Mouse (Mus musculus): Measurements from ENCODE around the gene Tmem212. TPM values are rescaled to one million over a fixed set of nuclear protein-coding genes. Genes with fewer than 3 reads are reported as not detected.

Tmem212 gene
- polyA plus RNA-seq, 1 experiment from 2014 or later: 0.12 TPM

GRCm38 (mm10) chr3:27854431-27855180 lies 41.6 kb downstream of the Tmem212 start:
- no peak for DNase-seq (ENCODE audit: low read depth, low spot score)
- no peaks in the 10 kb centered on the region for H3K27me3 ChIP-seq
- POLR2A ChIA-PET: no interaction called here
- CTCF ChIA-PET: interaction anchor here (0.8 to 1.3 kb wide), 2 partner anchors 12 to 153 kb away, joined by 3 read pairs; no protein-coding TSS in a partner anchor
- in situ Hi-C loops (cut with MboI; ENCODE audit: low pct_unique_long_range_greater_than_20kb): no loop called here
- no peak for TF ChIP-seq CTCF (IDR thresholded peaks at IDR 0.05)
- no peak for ATAC-seq

- ATAC-seq (no peak), DNase-seq (ENCODE audit: low read depth, low spot score) (no peak)
- ChIA-PET CTCF (interaction anchor here (1.0 to 1.4 kb wide), 2 partner anchors 8 to 11 kb away, joined by 3 to 6 read pairs; no protein-coding TSS in a partner anchor), POLR2A (no interaction called here)
- in situ Hi-C loops (cut with MboI; ENCODE audit: low pct_unique_long_range_greater_than_20kb): no loop called here
- H3K27me3 ChIP-seq: no peaks in the 10 kb centered on the region
- no peak for TF ChIP-seq CTCF (IDR thresholded peaks at IDR 0.05)
These were observed 52.9 kb downstream of the Tmem212 start for GRCm38 (mm10) chr3:27843266-27843665.

- no peak for TF ChIP-seq CTCF (IDR thresholded peaks at IDR 0.05)
- no peaks in the 10 kb centered on the region for H3K27me3 ChIP-seq
- DNase-seq (ENCODE audit: low read depth, low spot score): no peak
- CTCF ChIA-PET: interaction anchor here (0.8 to 1.4 kb wide), 3 partner anchors 8 to 12 kb away, joined by 3 read pairs; no protein-coding TSS in a partner anchor
- in situ Hi-C loops (cut with MboI; ENCODE audit: low pct_unique_long_range_greater_than_20kb): no loop called here
- POLR2A ChIA-PET: no interaction called here
- no peak for ATAC-seq
These were observed 53.3 kb downstream of the Tmem212 start for GRCm38 (mm10) chr3:27842856-27843255.

- ATAC-seq: no peak
- DNase-seq (ENCODE audit: low read depth, low spot score): no peak
- in situ Hi-C loops (cut with MboI; ENCODE audit: low pct_unique_long_range_greater_than_20kb): no loop called here
- H3K27me3 ChIP-seq: no peaks in the 10 kb centered on the region
- POLR2A ChIA-PET: interaction anchor here (0.9 kb wide), 2 partner anchors 10 to 14 kb away, joined by 3 to 4 read pairs; no protein-coding TSS in a partner anchor
- CTCF ChIA-PET: no interaction called here
- TF ChIP-seq CTCF (IDR thresholded peaks at IDR 0.05): no peak
These were observed 55.9 kb downstream of the Tmem212 start for GRCm38 (mm10) chr3:27840311-27840710.

- POLR2A ChIA-PET: interaction anchor here (0.9 kb wide), 1 partner anchor 13 kb away, joined by 4 read pairs; no protein-coding TSS in a partner anchor
- TF ChIP-seq CTCF (IDR thresholded peaks at IDR 0.05): no peak
These were observed 56.4 kb downstream of the Tmem212 start for GRCm38 (mm10) chr3:27839795-27840194.

GRCm38 (mm10) chr3:27839231-27839630 lies 56.9 kb downstream of the Tmem212 start:
- TF ChIP-seq CTCF (IDR thresholded peaks at IDR 0.05): no peak
- POLR2A ChIA-PET: no interaction called here
- ATAC-seq: no peak
- in situ Hi-C loops (cut with MboI; ENCODE audit: low pct_unique_long_range_greater_than_20kb): no loop called here
- no peak for DNase-seq (ENCODE audit: low read depth, low spot score)
- H3K27me3 ChIP-seq: no peaks in the 10 kb centered on the region
- CTCF ChIA-PET: no interaction called here

More at GRCm38 (mm10) chr3:27839795-27840194, 56.4 kb downstream of the Tmem212 start:
- in situ Hi-C loops (cut with MboI; ENCODE audit: low pct_unique_long_range_greater_than_20kb): no loop called here
- ATAC-seq: no peak
- H3K27me3 ChIP-seq: no peaks in the 10 kb centered on the region
- no peak for DNase-seq (ENCODE audit: low read depth, low spot score)
- CTCF ChIA-PET: no interaction called here

GRCm38 (mm10) chr3:27836297-27836696 lies 59.9 kb downstream of the Tmem212 start:
- ATAC-seq: no peak
- POLR2A ChIA-PET: no interaction called here
- in situ Hi-C loops (cut with MboI; ENCODE audit: low pct_unique_long_range_greater_than_20kb): no loop called here
- no peak for TF ChIP-seq CTCF (IDR thresholded peaks at IDR 0.05)
- H3K27me3 ChIP-seq: no peaks in the 10 kb centered on the region
- no peak for DNase-seq (ENCODE audit: low read depth, low spot score)
- CTCF ChIA-PET: interaction anchor here (0.7 to 1.6 kb wide), 5 partner anchors 14 to 42 kb away, joined by 3 to 5 read pairs (median 3); no protein-coding TSS in a partner anchor

- ATAC-seq (no peak), DNase-seq (ENCODE audit: low read depth, low spot score) (no peak)
- CTCF ChIA-PET: interaction anchor here (1.2 to 2.3 kb wide), 4 partner anchors 8 to 124 kb away, joined by 3 to 6 read pairs (median 4); partner anchors contain the start of gene Fndc3b
- POLR2A ChIA-PET: no interaction called here
- in situ Hi-C loops (cut with MboI; ENCODE audit: low pct_unique_long_range_greater_than_20kb): no loop called here
- no peak for TF ChIP-seq CTCF (IDR thresholded peaks at IDR 0.05)
- H3K27me3 ChIP-seq: no peaks in the 10 kb centered on the region
These were observed 60.4 kb downstream of the Tmem212 start for GRCm38 (mm10) chr3:27835786-27836185.

- no peak for TF ChIP-seq CTCF (IDR thresholded peaks at IDR 0.05)
- in situ Hi-C loops (cut with MboI; ENCODE audit: low pct_unique_long_range_greater_than_20kb): no loop called here
- ChIA-PET POLR2A (interaction anchor here (1.3 kb wide), 1 partner anchor 13 kb away, joined by 4 read pairs; no protein-coding TSS in a partner anchor), CTCF (interaction anchor here (1.3 kb wide), 1 partner anchor 31 kb away, joined by 3 read pairs; no protein-coding TSS in a partner anchor)
- no peaks in the 10 kb centered on the region for H3K27me3 ChIP-seq
- no peak for ATAC-seq
- no peak for DNase-seq (ENCODE audit: low read depth, low spot score)
These were observed 67.4 kb downstream of the Tmem212 start for GRCm38 (mm10) chr3:27828755-27829154.

GRCm38 (mm10) chr3:27827236-27827635 lies 68.9 kb downstream of the Tmem212 start:
- CTCF ChIA-PET: interaction anchor here (1.1 kb wide), 1 partner anchor 17 kb away, joined by 4 read pairs; no protein-coding TSS in a partner anchor
- POLR2A ChIA-PET: interaction anchor here (0.9 to 1.3 kb wide), 2 partner anchors 13 to 14 kb away, joined by 4 read pairs; no protein-coding TSS in a partner anchor
- in situ Hi-C loops (cut with MboI; ENCODE audit: low pct_unique_long_range_greater_than_20kb): no loop called here
- DNase-seq (ENCODE audit: low read depth, low spot score): no peak
- no peaks in the 10 kb centered on the region for H3K27me3 ChIP-seq
- TF ChIP-seq CTCF (IDR thresholded peaks at IDR 0.05): no peak
- no peak for ATAC-seq

- in situ Hi-C loops (cut with MboI; ENCODE audit: low pct_unique_long_range_greater_than_20kb): no loop called here
These were observed 70.2 kb downstream of the Tmem212 start for GRCm38 (mm10) chr3:27825985-27826384.

More at GRCm38 (mm10) chr3:27825985-27826384, 70.2 kb downstream of the Tmem212 start:
- ChIA-PET CTCF (no interaction called here), POLR2A (no interaction called here)
- DNase-seq (ENCODE audit: low read depth, low spot score) (no peak), ATAC-seq (no peak)
- no peaks in the 10 kb centered on the region for H3K27me3 ChIP-seq
- TF ChIP-seq CTCF (IDR thresholded peaks at IDR 0.05): no peak

Other genes starting within 250 kb of the Tmem212 start
- 153 TPM for gene Fndc3b, start 185.1 kb downstream of the Tmem212 start, polyA plus RNA-seq (2021)
- gene Pld1, start 42.3 kb upstream of the Tmem212 start, polyA plus RNA-seq (2021): 16.1 TPM

Data from Patski (cell line).